Mouse (Mus musculus) ES-Bruce4 (cell line): ENCODE data around the gene Nkain1.
A peak's percentile ranks its signal among the peaks of the same experiment; 100 is the strongest.

ENCODE experiments used
- CTCF ChIP-seq: IDR thresholded peaks from one replicate; pipeline ENCODE4 v1.8.1; 2011; ENCODE audit warnings: low read depth, low read length
- POLR2A ChIP-seq: IDR thresholded peaks from one replicate; pipeline ENCODE4 v1.8.1; 2011; ENCODE audit warnings: low read length; ENCODE audit not compliant: insufficient read depth

DNA sequence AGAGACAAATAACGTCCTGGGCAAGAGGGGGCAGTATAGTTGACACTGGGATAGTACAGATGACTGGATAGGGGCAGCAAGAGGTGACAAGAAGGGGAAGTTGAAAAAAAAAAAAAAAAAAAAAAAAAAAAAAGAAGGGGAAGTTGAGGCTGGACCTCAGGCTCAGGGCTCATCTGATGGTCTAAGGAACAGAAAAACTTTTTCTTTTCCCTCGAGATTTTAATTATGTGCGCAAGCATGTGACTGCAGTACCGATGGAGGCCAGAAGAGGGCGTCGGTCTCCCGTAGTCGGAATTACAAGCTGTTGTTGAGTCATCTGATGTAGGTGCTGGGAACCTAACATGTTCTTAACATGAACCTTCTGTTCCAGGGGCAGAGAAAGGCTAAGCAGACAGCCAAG lies 24.8 kb downstream of the Nkain1 start:
- no peak for TF ChIP-seq POLR2A
- TF ChIP-seq CTCF: peak; percentile 68
